Mouse (Mus musculus) forebrain, embryonic 14.5 days (tissue): ENCODE measurements around the gene Ddx58. TPM values are rescaled to one million over a fixed set of nuclear protein-coding genes. Genes with fewer than 3 reads are reported as not detected.

ENCODE experiments used
- ATAC-seq: fragments of 200-750 bp; cut with Nextera tagmentation; 2 replicates; pipeline ENCODE4 v1.8.0; 2017; ENCODE audit warnings: mild to moderate bottlenecking, moderate library complexity
- DNase-seq: peaks from one replicate; pipeline ENCODE4 v3.0.0-alpha.2; 2015; ENCODE audit warnings: low spot score
- H3K27ac ChIP-seq: fragments of 300-500 bp; sonication (generic); 2 replicates; pipeline ENCODE4 v1.5.1; 2014; ENCODE audit warnings: low read depth, mild to moderate bottlenecking, control low read depth, low read length, moderate library complexity
- H3K27me3 ChIP-seq: fragments of 300-500 bp; sonication (generic); replicated peaks from 2 replicates; pipeline ENCODE4 v1.6.1; 2014; ENCODE audit warnings: low read length, control low read depth, mixed read lengths; ENCODE audit not compliant: control insufficient read depth, insufficient read depth
- H3K36me3 ChIP-seq: fragments of 300-500 bp; sonication (generic); 2 replicates; pipeline ENCODE4 v1.6.1; 2014; ENCODE audit warnings: low read length, control low read depth; ENCODE audit not compliant: control insufficient read depth, insufficient read depth
- H3K4me1 ChIP-seq: fragments of 300-500 bp; sonication (generic); 2 replicates; pipeline ENCODE4 v1.6.1; 2014; ENCODE audit warnings: antibody characterized with exemption, low read length, control low read depth; ENCODE audit not compliant: control insufficient read depth, insufficient read depth
- H3K4me2 ChIP-seq: fragments of 300-500 bp; sonication (generic); 2 replicates; pipeline ENCODE4 v1.6.1; 2014; ENCODE audit warnings: mild to moderate bottlenecking, control low read depth, low read length
- H3K4me3 ChIP-seq: fragments of 300-500 bp; sonication (generic); 2 replicates; pipeline ENCODE4 v1.5.1; 2014; ENCODE audit warnings: low read depth, low read length, control low read depth
- H3K9ac ChIP-seq: fragments of 300-500 bp; sonication (generic); 2 replicates; pipeline ENCODE4 v1.6.1; 2014; ENCODE audit warnings: mild to moderate bottlenecking, low read length, control low read depth, moderate library complexity
- H3K9me3 ChIP-seq: fragments of 300-500 bp; sonication (generic); replicated peaks from 2 replicates; pipeline ENCODE4 v1.6.1; 2016; ENCODE audit warnings: low read length, control low read depth, mixed read lengths; ENCODE audit not compliant: control insufficient read depth
- WGBS: fragments of 180-500 bp; shearing (Covaris S2); extraction: QIAGEN DNeasy Blood & Tissue Kit; methylation state at CpG from one replicate; pipeline ENCODE4 v1.1.7; 2014; 5-methylcytosine and 5-hydroxymethylcytosine counted together
- polyA plus RNA-seq: library from polyadenylated mRNA; unstranded; fragments of >200 nt; fragmentation: Nextera tagmentation; extraction: Ambion mirVana; gene quantifications from 2 replicates; pipeline ENCODE4 v1.2.1, GENCODE M21; 2014

The Ddx58 gene
- polyA plus RNA-seq, 1 experiment from 2014 or later, result 1.9 TPM

DNA sequence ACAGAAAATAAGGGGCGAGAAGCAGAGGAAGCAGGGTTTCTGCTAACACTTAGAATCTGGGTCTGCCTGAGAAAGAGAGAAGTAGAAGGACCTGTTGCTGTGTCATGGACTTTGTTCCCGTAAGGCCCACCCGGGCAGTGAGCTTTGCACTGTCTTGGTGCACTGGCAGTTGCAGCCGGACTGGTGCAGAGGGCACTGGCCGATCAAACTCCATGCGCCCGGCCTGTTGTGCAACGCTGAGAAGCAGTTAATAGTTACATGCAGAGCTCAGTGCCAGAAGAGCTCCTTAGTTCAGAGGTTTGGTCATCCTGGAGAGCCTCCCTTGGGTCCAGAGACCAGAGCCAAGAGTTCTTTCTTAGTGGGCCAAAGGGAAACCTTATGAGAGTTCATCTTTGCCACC lies 57.9 kb downstream of the Ddx58 start:
- H3K27me3 ChIP-seq, result no peaks in the 10 kb centered on the region
- H3K9me3 ChIP-seq, result no peaks in the 10 kb centered on the region
- no peak overlapping the region for H3K9ac ChIP-seq
- no peak for ATAC-seq
- no peak overlapping the region for H3K4me2 ChIP-seq
- no peaks in the 10 kb centered on the region for H3K4me1 ChIP-seq
- WGBS, result 95% methylated on average over 8 of the region's 8 CpGs
- H3K36me3 ChIP-seq, result peaks cover 75% of the 10 kb centered on the region
- no peak for DNase-seq
- H3K4me3 ChIP-seq, result no peak overlapping the region
- no peak overlapping the region for H3K27ac ChIP-seq

- H3K36me3 ChIP-seq, result peaks cover 68% of the 10 kb centered on the region
- H3K4me1 ChIP-seq, result no peaks in the 10 kb centered on the region
- H3K9ac ChIP-seq, result no peak overlapping the region
- WGBS, result 94% methylated on average over 6 of the region's 6 CpGs
- H3K27me3 ChIP-seq, result no peaks in the 10 kb centered on the region
- H3K4me3 ChIP-seq, result no peak overlapping the region
- no peaks in the 10 kb centered on the region for H3K9me3 ChIP-seq
- H3K27ac ChIP-seq, result no peak overlapping the region
- no peak overlapping the region for H3K4me2 ChIP-seq
- no peak for ATAC-seq
- no peak for DNase-seq
Observed at GRCm38 (mm10) chr4:40180046-40180445, 59.6 kb downstream of the Ddx58 start.

- WGBS, result 80% methylated on average over 17 of the region's 17 CpGs
- no peak overlapping the region for H3K4me3 ChIP-seq
- H3K9ac ChIP-seq, result no peak overlapping the region
- H3K4me2 ChIP-seq, result no peak overlapping the region
- H3K27me3 ChIP-seq, result no peaks in the 10 kb centered on the region
- peaks cover 60% of the 10 kb centered on the region for H3K36me3 ChIP-seq
- H3K9me3 ChIP-seq, result no peaks in the 10 kb centered on the region
- no peaks in the 10 kb centered on the region for H3K4me1 ChIP-seq
- DNase-seq (no peak), ATAC-seq (no peak)
- H3K27ac ChIP-seq, result no peak overlapping the region
Observed at GRCm38 (mm10) chr4:40178584-40178983, 61.0 kb downstream of the Ddx58 start.

- Histone ChIP-seq H3K36me3 (peaks cover 36% of the 10 kb centered on the region), H3K27me3 (no peaks in the 10 kb centered on the region), H3K4me3 (no peak overlapping the region), H3K9me3 (no peaks in the 10 kb centered on the region), H3K4me2 (no peak overlapping the region), H3K4me1 (no peaks in the 10 kb centered on the region), H3K27ac (no peak overlapping the region), H3K9ac (no peak overlapping the region)
- no peak for ATAC-seq
- 73% methylated on average over 4 of the region's 4 CpGs for WGBS
- no peak for DNase-seq
Observed at GRCm38 (mm10) chr4:40174321-40174720, 65.3 kb downstream of the Ddx58 start.

- H3K4me3 ChIP-seq, result no peak overlapping the region
- ATAC-seq (no peak), DNase-seq (no peak)
- 84% methylated on average over 2 of the region's 2 CpGs for WGBS
- H3K9ac ChIP-seq, result no peak overlapping the region
- no peak overlapping the region for H3K4me2 ChIP-seq
- H3K27ac ChIP-seq, result no peak overlapping the region
- no peaks in the 10 kb centered on the region for H3K27me3 ChIP-seq
- peaks cover 36% of the 10 kb centered on the region for H3K36me3 ChIP-seq
- H3K4me1 ChIP-seq, result no peaks in the 10 kb centered on the region
- H3K9me3 ChIP-seq, result no peaks in the 10 kb centered on the region
Observed at GRCm38 (mm10) chr4:40172336-40172735, 67.3 kb downstream of the Ddx58 start.

- Histone ChIP-seq H3K27me3 (no peaks in the 10 kb centered on the region), H3K4me3 (no peak overlapping the region), H3K9me3 (no peaks in the 10 kb centered on the region), H3K27ac (no peak overlapping the region), H3K36me3 (peaks cover 43% of the 10 kb centered on the region), H3K4me1 (no peaks in the 10 kb centered on the region), H3K4me2 (no peak overlapping the region), H3K9ac (no peak overlapping the region)
- WGBS, result 90% methylated on average over 4 of the region's 4 CpGs
- ATAC-seq, result no peak
- DNase-seq, result no peak
Observed at GRCm38 (mm10) chr4:40171477-40171876, 68.2 kb downstream of the Ddx58 start.

DNA sequence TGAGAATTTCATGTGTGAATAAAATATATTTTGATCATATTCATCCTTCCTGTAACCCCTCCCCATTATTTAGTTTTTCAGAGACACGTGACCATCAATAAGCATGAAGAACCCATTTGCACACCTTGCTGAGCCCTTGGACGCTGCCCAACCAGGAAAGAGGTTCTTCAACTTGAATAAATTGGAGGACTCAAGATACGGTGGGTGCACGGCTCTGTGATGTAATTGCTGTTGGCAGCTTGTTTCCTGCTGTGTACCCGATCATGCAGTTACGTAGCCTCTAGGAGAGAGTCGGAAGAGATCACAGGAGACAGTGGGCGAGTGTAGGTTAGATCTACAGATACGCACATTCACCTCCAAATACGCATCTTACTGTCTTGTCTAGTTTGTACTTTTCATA lies 76.0 kb downstream of the Ddx58 start:
- no peaks in the 10 kb centered on the region; the same call in 1 of the 2 replicates for H3K9me3 ChIP-seq
- no peak for DNase-seq
- no peaks in the 10 kb centered on the region for H3K4me1 ChIP-seq
- H3K27ac ChIP-seq, result no peak overlapping the region
- peaks cover 24% of the 10 kb centered on the region for H3K36me3 ChIP-seq
- no peak overlapping the region for H3K4me3 ChIP-seq
- H3K27me3 ChIP-seq, result no peaks in the 10 kb centered on the region
- no peak overlapping the region for H3K9ac ChIP-seq
- no peak overlapping the region for H3K4me2 ChIP-seq
- ATAC-seq, result no peak
- WGBS, result 87% methylated on average over 10 of the region's 10 CpGs

DNA sequence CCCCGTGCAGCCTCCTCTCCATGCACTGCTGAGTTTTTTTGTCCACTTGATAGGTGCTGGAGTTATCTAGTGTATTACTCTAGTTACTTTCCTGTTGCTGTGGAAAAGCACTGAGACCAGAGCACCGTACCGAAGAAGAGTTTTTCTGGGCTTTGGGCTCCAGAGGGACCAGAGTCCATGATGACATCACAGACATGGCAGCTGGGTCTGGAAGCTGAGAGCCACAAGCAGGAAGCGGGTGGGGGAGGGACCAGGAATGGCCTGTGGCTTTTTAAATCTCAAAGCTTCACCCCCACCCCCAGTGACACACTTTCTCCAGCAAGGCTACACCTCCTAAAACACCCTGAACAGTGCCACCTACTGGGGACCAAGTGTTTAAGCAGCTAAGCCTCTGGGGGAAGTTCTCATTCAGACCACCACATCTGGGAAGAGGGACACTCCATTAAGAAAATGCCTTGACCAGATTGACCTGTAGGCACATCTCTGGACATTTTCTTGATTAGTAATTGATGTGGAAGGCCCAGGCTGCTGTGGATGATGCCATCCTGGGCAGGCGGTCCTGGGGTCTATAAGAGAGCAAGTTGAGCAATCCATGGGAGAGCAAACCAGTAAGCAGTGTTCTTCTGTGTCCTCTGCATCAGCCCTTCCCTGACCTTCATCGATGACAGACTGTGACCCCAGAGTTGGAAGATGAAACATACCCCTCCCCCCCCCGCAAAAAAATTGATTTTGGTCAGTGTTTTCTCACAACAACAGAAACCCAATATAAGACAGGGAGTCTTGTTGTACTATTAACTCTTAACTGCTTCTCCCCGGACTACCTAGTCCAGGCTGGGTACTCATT lies 78.8 kb downstream of the Ddx58 start:
- ATAC-seq, result no peak
- H3K9ac ChIP-seq, result no peak overlapping the region
- H3K4me2 ChIP-seq, result no peak overlapping the region
- 97% methylated on average over 8 of the region's 8 CpGs for WGBS
- H3K4me1 ChIP-seq, result no peaks in the 10 kb centered on the region
- no peak overlapping the region for H3K4me3 ChIP-seq
- no peak for DNase-seq
- H3K9me3 ChIP-seq, result no peaks in the 10 kb centered on the region; the same call in 1 of the 2 replicates
- peaks cover 6% of the 10 kb centered on the region; the same call in 1 of the 2 replicates for H3K36me3 ChIP-seq
- no peak overlapping the region for H3K27ac ChIP-seq
- no peaks in the 10 kb centered on the region for H3K27me3 ChIP-seq

DNA sequence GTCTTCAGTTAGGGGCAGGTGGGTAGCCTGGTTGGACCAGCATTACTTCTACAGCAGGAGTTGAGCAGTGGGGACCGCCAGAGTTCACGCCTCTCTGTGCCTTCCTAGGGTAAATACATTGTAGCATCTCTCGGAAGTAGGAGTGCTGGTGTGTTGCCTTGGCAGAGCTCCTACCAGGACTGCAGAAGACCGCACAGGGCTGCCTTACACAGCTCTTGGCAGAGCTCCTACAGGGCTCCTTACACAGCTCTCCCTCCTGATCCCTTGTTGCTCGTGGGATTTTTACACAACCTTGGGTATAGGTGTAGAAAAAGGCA lies 81.4 kb downstream of the Ddx58 start:
- no peak overlapping the region for H3K4me3 ChIP-seq
- 74% methylated on average over 5 of the region's 5 CpGs for WGBS
- no peak overlapping the region for H3K4me2 ChIP-seq
- no peak overlapping the region for H3K9ac ChIP-seq
- H3K36me3 ChIP-seq, result no peaks in the 10 kb centered on the region
- no peaks in the 10 kb centered on the region for H3K27me3 ChIP-seq
- no peaks in the 10 kb centered on the region; the same call in 1 of the 2 replicates for H3K9me3 ChIP-seq
- no peak for ATAC-seq
- no peaks in the 10 kb centered on the region for H3K4me1 ChIP-seq
- no peak for DNase-seq
- no peak overlapping the region for H3K27ac ChIP-seq
